Mouse (Mus musculus): Measurements from ENCODE around the gene Ift88. TPM values are rescaled to one million over a fixed set of nuclear protein-coding genes. Genes with fewer than 3 reads are reported as not detected.
A peak's percentile ranks its signal among the peaks of the same experiment; 100 is the strongest.
"Not testable (repeated sequence)": the region's sequence is repeated elsewhere in the genome, so short reads cannot be mapped to it uniquely, and the experiment has no call there.

Gene Ift88
- polyA plus RNA-seq, 1 experiment from 2014 or later, result 10.8 TPM

GRCm38 (mm10) chr14:57417187-57417586 is 6.7 kb upstream of the Ift88 start:
- H3K4me2 ChIP-seq (ENCODE audit: low read length), result no peak overlapping the region
- 84% methylated on average over 2 of the region's 2 CpGs for WGBS
- no peak overlapping the region for H3K4me3 ChIP-seq (replicated peaks; ENCODE audit: low read depth, low read length)
- H3K36me3 ChIP-seq (ENCODE audit: insufficient read depth, low read length), result no peaks in the 10 kb centered on the region
- TF ChIP-seq CTCF (IDR thresholded peaks at IDR 0.05; ENCODE audit: low read depth), result no peak
- H3K9me3 ChIP-seq (replicated peaks; ENCODE audit: low read length), result no peaks in the 10 kb centered on the region
- no peaks in the 10 kb centered on the region for H3K4me1 ChIP-seq (replicated peaks; ENCODE audit: insufficient read depth, low read length)
- H3K27ac ChIP-seq, result no peak overlapping the region
- no peaks in the 10 kb centered on the region for H3K27me3 ChIP-seq (ENCODE audit: insufficient read depth, low read length)
- no peak for DNase-seq (ENCODE audit: low spot score)
- no peak for ATAC-seq (replicated peaks; ENCODE audit: low FRiP score, low read depth)
- H3K9ac ChIP-seq (ENCODE audit: low read depth, low read length), result no peak overlapping the region

DNA sequence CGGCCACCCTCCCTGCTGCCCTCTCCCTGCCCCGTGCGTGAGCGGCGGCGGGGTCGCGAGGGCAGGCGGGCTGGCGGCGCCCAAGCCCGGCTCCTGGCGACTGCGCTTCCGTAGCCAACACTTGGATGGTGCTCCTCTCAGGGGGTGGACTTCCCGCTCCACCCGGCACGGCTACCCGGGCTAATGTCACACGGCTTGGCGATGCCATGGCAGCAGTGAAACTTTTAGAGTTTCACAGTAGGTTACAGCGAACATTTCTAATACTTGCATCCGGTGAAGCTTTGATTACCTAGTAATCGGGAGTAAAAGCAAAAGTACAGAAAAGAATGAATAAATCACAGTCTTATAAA is 325 bp downstream of the Ift88 start:
- H3K4me3 ChIP-seq (replicated peaks; ENCODE audit: low read depth, low read length), result peak overlapping the region; percentile 96
- peak overlapping the region; percentile 74 for H3K9ac ChIP-seq (ENCODE audit: low read depth, low read length)
- peak overlapping the region; percentile 28; the same call in 1 of the 2 replicates for H3K27ac ChIP-seq
- no peaks in the 10 kb centered on the region for H3K9me3 ChIP-seq (replicated peaks; ENCODE audit: low read length)
- no peaks in the 10 kb centered on the region for H3K4me1 ChIP-seq (replicated peaks; ENCODE audit: insufficient read depth, low read length)
- no peaks in the 10 kb centered on the region for H3K27me3 ChIP-seq (ENCODE audit: insufficient read depth, low read length)
- H3K36me3 ChIP-seq (ENCODE audit: insufficient read depth, low read length), result no peaks in the 10 kb centered on the region
- WGBS, result 0% methylated on average over 24 of the region's 24 CpGs
- peak overlapping the region; percentile 81 for H3K4me2 ChIP-seq (ENCODE audit: low read length)
- ATAC-seq (replicated peaks; ENCODE audit: low FRiP score, low read depth), result peak; percentile 83
- no peak for DNase-seq (ENCODE audit: low spot score)
- TF ChIP-seq CTCF (IDR thresholded peaks at IDR 0.05; ENCODE audit: low read depth), result no peak; the same call in 1 of the 2 replicates

DNA sequence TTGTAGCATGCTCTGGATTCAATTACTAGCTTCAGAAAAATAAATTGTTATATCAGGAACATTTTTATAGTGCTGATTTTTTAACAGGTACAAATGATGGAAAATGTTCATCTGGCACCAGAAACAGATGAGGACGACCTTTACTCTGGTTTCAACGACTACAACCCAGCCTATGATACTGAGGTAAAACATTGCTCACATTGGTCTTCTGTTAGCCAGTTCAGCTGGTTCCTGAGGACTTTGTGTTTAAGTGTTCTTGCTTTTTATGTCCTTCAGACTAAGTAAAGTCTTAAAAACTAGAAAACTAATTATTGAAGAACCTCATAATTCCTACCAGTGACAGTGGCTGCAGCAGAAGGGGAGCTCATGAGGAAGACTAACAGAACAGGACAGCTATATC is 6.6 kb downstream of the Ift88 start:
- Histone ChIP-seq H3K36me3 (ENCODE audit: insufficient read depth, low read length) (no peaks in the 10 kb centered on the region), H3K27me3 (ENCODE audit: insufficient read depth, low read length) (no peaks in the 10 kb centered on the region), H3K9me3 (replicated peaks; ENCODE audit: low read length) (no peaks in the 10 kb centered on the region), H3K4me1 (replicated peaks; ENCODE audit: insufficient read depth, low read length) (0 out of 2 replicates have a peak, but pooled peaks cover 6% of the 10 kb centered on the region), H3K4me3 (replicated peaks; ENCODE audit: low read depth, low read length) (no peak overlapping the region), H3K9ac (ENCODE audit: low read depth, low read length) (no peak overlapping the region), H3K27ac (no peak overlapping the region), H3K4me2 (ENCODE audit: low read length) (no peak overlapping the region)
- DNase-seq (ENCODE audit: low spot score), result no peak
- 70% methylated on average over 2 of the region's 2 CpGs for WGBS
- no peak for ATAC-seq (replicated peaks; ENCODE audit: low FRiP score, low read depth)
- TF ChIP-seq CTCF (IDR thresholded peaks at IDR 0.05; ENCODE audit: low read depth), result no peak

DNA sequence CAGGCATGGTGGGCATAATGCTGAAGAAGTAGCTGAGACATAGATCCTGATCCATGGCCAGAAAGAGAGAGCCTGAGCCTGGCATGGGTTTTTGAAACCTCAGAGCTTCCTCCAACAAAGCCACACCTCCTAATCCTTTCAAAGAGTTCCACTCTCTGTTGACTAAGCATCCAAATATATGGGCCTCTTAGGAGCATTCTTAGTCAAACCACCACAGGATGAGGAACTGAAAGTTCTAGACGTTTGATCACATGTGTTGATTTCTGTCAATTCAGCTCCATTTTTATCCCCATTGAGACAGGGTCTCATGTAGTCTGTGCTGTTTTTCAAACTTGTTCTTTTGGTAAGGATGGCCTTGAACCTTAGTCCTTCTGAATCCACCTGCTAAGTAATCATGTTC is 28.7 kb downstream of the Ift88 start:
- no peaks in the 10 kb centered on the region for H3K9me3 ChIP-seq (replicated peaks; ENCODE audit: low read length)
- H3K27ac ChIP-seq, result no peak overlapping the region
- H3K4me1 ChIP-seq (replicated peaks; ENCODE audit: insufficient read depth, low read length), result no peaks in the 10 kb centered on the region
- H3K4me3 ChIP-seq (replicated peaks; ENCODE audit: low read depth, low read length), result no peak overlapping the region
- TF ChIP-seq CTCF (IDR thresholded peaks at IDR 0.05; ENCODE audit: low read depth), result no peak
- 73% methylated on average over 1 of the region's 1 CpGs for WGBS
- no peaks in the 10 kb centered on the region for H3K27me3 ChIP-seq (ENCODE audit: insufficient read depth, low read length)
- H3K9ac ChIP-seq (ENCODE audit: low read depth, low read length), result no peak overlapping the region
- DNase-seq (ENCODE audit: low spot score) (no peak), ATAC-seq (replicated peaks; ENCODE audit: low FRiP score, low read depth) (no peak)
- no peak overlapping the region for H3K4me2 ChIP-seq (ENCODE audit: low read length)
- 0 out of 2 replicates have a peak, but pooled peaks cover 5% of the 10 kb centered on the region for H3K36me3 ChIP-seq (ENCODE audit: insufficient read depth, low read length)

DNA sequence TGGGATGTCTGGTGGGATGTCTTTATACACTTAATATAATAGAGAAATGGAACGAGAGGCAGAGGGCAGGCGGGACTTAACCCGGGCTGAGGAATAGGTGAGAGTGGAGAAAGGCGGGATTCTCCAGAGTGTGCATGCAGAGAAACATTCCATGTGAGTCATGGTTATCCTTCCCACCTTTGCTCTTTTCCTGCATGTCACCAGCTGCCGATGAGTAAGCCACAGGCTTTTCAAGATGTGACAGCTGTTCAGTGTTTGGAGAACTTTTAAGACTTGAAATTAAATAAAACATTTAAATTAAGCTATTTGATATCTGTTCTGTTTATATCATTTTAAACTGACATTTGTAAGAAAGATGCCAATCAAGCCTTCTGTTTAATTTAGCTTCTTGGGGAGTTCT is 36.0 kb downstream of the Ift88 start:
- Histone ChIP-seq H3K4me1 (replicated peaks; ENCODE audit: insufficient read depth, low read length) (no peaks in the 10 kb centered on the region), H3K9ac (ENCODE audit: low read depth, low read length) (no peak overlapping the region), H3K4me3 (replicated peaks; ENCODE audit: low read depth, low read length) (no peak overlapping the region), H3K27ac (no peak overlapping the region), H3K4me2 (ENCODE audit: low read length) (no peak overlapping the region), H3K9me3 (replicated peaks; ENCODE audit: low read length) (no peaks in the 10 kb centered on the region), H3K27me3 (ENCODE audit: insufficient read depth, low read length) (no peaks in the 10 kb centered on the region), H3K36me3 (ENCODE audit: insufficient read depth, low read length) (0 out of 2 replicates have a peak, but pooled peaks cover 2% of the 10 kb centered on the region)
- no peak for TF ChIP-seq CTCF (IDR thresholded peaks at IDR 0.05; ENCODE audit: low read depth)
- 92% methylated on average over 5 of the region's 5 CpGs for WGBS
- no peak for ATAC-seq (replicated peaks; ENCODE audit: low FRiP score, low read depth)
- no peak for DNase-seq (ENCODE audit: low spot score)

DNA sequence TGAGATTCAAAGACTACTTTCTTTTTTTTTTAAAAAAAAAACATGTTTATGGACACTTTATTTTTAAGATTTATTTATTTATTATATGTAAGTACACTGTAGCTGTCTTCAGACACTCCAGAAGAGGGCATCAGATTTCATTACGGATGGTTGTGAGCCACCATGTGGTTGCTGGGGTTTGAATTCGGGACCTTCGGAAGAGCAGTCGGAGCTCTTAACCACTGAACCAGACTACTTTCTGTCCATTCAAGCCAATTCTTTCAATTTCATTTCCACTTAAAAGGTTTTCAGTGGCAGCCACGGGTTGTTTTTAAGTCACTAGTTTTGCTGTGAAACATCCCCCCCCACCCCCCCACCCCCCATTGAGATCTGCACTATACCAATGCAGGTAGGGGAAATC is 36.5 kb downstream of the Ift88 start:
- not testable (repeated sequence) for H3K4me3 ChIP-seq (replicated peaks; ENCODE audit: low read depth, low read length); H3K4me2 ChIP-seq (ENCODE audit: low read length); H3K27me3 ChIP-seq (ENCODE audit: insufficient read depth, low read length); H3K9ac ChIP-seq (ENCODE audit: low read depth, low read length); H3K4me1 ChIP-seq (replicated peaks; ENCODE audit: insufficient read depth, low read length); H3K36me3 ChIP-seq (ENCODE audit: insufficient read depth, low read length); ATAC-seq (replicated peaks; ENCODE audit: low FRiP score, low read depth); H3K27ac ChIP-seq; H3K9me3 ChIP-seq (replicated peaks; ENCODE audit: low read length); DNase-seq (ENCODE audit: low spot score)
- 77% methylated on average over 5 of the region's 5 CpGs for WGBS

DNA sequence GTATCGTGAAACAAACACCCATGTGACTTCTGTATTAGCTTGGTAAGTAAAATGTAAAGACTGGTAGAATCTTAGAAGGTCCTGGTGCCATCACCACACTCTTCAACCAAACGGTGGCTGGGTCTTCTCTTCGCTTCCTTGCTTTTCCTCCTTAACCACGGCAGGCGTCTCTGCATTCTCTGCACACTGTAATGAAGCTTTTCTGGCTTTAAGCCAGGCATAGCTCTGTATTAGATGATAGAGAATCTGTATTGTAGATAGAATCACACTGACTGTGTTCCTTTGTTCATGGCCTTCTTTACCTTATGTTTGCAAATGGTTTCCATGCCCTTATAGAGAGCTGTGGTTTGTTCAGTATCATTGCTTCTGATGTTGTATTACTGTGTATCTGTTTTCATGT is 39.0 kb downstream of the Ift88 start:
- no peak for TF ChIP-seq CTCF (IDR thresholded peaks at IDR 0.05; ENCODE audit: low read depth)
- Histone ChIP-seq H3K4me1 (replicated peaks; ENCODE audit: insufficient read depth, low read length) (no peaks in the 10 kb centered on the region), H3K4me3 (replicated peaks; ENCODE audit: low read depth, low read length) (no peak overlapping the region), H3K36me3 (ENCODE audit: insufficient read depth, low read length) (no peaks in the 10 kb centered on the region), H3K27me3 (ENCODE audit: insufficient read depth, low read length) (no peaks in the 10 kb centered on the region), H3K9ac (ENCODE audit: low read depth, low read length) (no peak overlapping the region), H3K27ac (no peak overlapping the region), H3K4me2 (ENCODE audit: low read length) (no peak overlapping the region), H3K9me3 (replicated peaks; ENCODE audit: low read length) (no peaks in the 10 kb centered on the region)
- peak; percentile 4 for DNase-seq (ENCODE audit: low spot score)
- 72% methylated on average over 5 of the region's 5 CpGs for WGBS
- ATAC-seq (replicated peaks; ENCODE audit: low FRiP score, low read depth), result no peak
